Mouse (Mus musculus) forelimb bud, embryonic 11.5 days (tissue): ENCODE data around the gene Olfr389.

ENCODE experiments used
- DNase-seq: peaks from one replicate; pipeline ENCODE4 v3.0.0-alpha.2; 2012; ENCODE audit warnings: low read depth, low spot score

Gene Olfr389

DNA sequence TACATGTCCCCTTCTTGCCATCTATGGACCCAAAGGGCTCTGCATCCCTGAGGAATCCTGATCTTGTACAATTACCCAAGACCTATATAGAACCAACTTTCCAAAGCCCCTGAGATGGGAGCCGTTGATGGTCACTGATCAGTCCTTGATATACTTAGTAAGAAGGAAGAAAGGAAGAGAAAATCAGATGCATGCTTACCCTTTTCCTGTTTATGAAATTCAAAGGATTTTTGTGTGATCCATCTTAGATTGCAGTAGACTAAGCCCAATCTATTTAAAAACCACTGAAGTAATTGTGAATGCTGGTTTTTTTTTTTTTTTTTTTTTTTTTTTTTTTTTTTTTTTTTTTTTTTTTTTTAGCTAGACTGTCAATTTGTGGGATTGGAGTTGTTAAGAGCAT is at the start of gene Olfr389:
Olfr389 (minus strand) TSS at position 101 of the 400 bp plus-strand sequence.
- no peak for DNase-seq

- no peak for DNase-seq
These were observed 36.4 kb upstream of the Olfr389 start, which contains the start of gene Olfr392 for GRCm38 (mm10) chr11:73816949-73817348. Olfr392 (minus strand) TSS chr11:73817049.

- DNase-seq, result no peak
These were observed 22.4 kb upstream of the Olfr389 start, which contains the start of gene Olfr391-ps for GRCm38 (mm10) chr11:73802952-73803351. Olfr391-ps (minus strand) TSS chr11:73803052.

DNA sequence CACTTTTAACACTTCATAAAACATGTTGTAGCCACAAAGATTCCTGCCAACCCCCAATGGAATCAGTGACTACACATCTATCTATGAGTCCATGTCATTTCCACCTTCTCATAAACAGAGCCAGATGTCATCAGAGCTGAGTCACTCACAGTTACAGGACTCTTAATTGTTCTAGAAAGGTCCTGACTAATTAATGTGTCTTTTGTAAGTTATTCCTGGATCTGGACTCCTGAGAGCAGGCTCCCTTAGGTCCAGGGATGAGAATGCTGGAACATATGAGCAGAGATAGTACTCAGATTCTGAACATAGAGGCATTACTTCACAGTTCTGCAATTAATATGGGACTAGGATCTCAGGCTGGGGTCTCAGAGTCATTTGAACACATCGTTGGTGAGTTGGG is 2.2 kb upstream of the Olfr389 start, which contains the start of gene Olfr390:
Olfr390 (plus strand) TSS at position 301 of the 400 bp plus-strand sequence.
- DNase-seq, result no peak

- DNase-seq, result no peak
These were observed 21.4 kb downstream of the Olfr389 start for GRCm38 (mm10) chr11:73759115-73759514.
